Mouse (Mus musculus): ENCODE results near the gene Tmem59. TPM values are rescaled to one million over a fixed set of nuclear protein-coding genes. Genes with fewer than 3 reads are reported as not detected.

Gene Tmem59
- total RNA-seq, 2 experiments from 2014 or later: 208 to 228 TPM

- no peak for DNase-seq
These were observed 2.5 kb downstream of the Tmem59 start for GRCm38 (mm10) chr4:107180746-107181145.

- no peak for DNase-seq
These were observed 3.7 kb downstream of the Tmem59 start for GRCm38 (mm10) chr4:107181866-107182265.

GRCm38 (mm10) chr4:107182796-107183195 lies 4.6 kb downstream of the Tmem59 start:
- DNase-seq: no peak

- no peak for DNase-seq
These were observed 5.0 kb downstream of the Tmem59 start for GRCm38 (mm10) chr4:107183203-107183602.

- DNase-seq: no peak
These were observed 7.5 kb downstream of the Tmem59 start for GRCm38 (mm10) chr4:107185703-107186102.

GRCm38 (mm10) chr4:107193841-107194240 lies 15.6 kb downstream of the Tmem59 start:
- no peak for DNase-seq

- no peak for DNase-seq
These were observed 18.3 kb downstream of the Tmem59 start for GRCm38 (mm10) chr4:107196454-107196853.

GRCm38 (mm10) chr4:107198072-107198471 lies 19.9 kb downstream of the Tmem59 start:
- DNase-seq: no peak

- no peak for DNase-seq
These were observed 23.6 kb downstream of the Tmem59 start for GRCm38 (mm10) chr4:107201779-107202178.

- DNase-seq: no peak
These were observed 24.8 kb downstream of the Tmem59 start for GRCm38 (mm10) chr4:107203001-107203400.

- no peak for DNase-seq
These were observed 28.8 kb downstream of the Tmem59 start for GRCm38 (mm10) chr4:107207016-107207415.

- DNase-seq: no peak
These were observed 30.7 kb downstream of the Tmem59 start, which contains the start of gene Ldlrad1 for GRCm38 (mm10) chr4:107208880-107209279. Gene Ldlrad1 (plus strand): TSS chr4:107209180.

GRCm38 (mm10) chr4:107210483-107211097 lies 32.4 kb downstream of the Tmem59 start:
- DNase-seq: no peak

GRCm38 (mm10) chr4:107211465-107211864 lies 33.3 kb downstream of the Tmem59 start:
- peak in 1 of 2 experiments; percentile 17 for DNase-seq

GRCm38 (mm10) chr4:107211936-107212335 lies 33.7 kb downstream of the Tmem59 start:
- DNase-seq: no peak

GRCm38 (mm10) chr4:107213279-107214011 lies 35.2 kb downstream of the Tmem59 start:
- no peak for DNase-seq

- DNase-seq: no peak
These were observed 39.4 kb downstream of the Tmem59 start for GRCm38 (mm10) chr4:107217574-107217973.

GRCm38 (mm10) chr4:107221524-107221923 lies 43.3 kb downstream of the Tmem59 start:
- no peak for DNase-seq

GRCm38 (mm10) chr4:107223225-107224204 lies 45.3 kb downstream of the Tmem59 start:
- peak in 1 of 2 experiments; percentile 13 for DNase-seq

- DNase-seq: no peak
These were observed 48.1 kb downstream of the Tmem59 start for GRCm38 (mm10) chr4:107226313-107226712.

GRCm38 (mm10) chr4:107232219-107232618 lies 54.0 kb downstream of the Tmem59 start:
- DNase-seq: no peak

- DNase-seq: no peak
These were observed 60.1 kb downstream of the Tmem59 start for GRCm38 (mm10) chr4:107238253-107238652.

GRCm38 (mm10) chr4:107240196-107240595 lies 62.0 kb downstream of the Tmem59 start:
- DNase-seq: no peak

Data from layer of hippocampus, postnatal 36 days (tissue).